Mouse (Mus musculus) liver, postnatal 0 days (tissue): ENCODE measurements around the gene Brca1.

Experiments
- CTCF ChIP-seq: sonication (generic); IDR thresholded peaks from 2 replicates; pipeline ENCODE4 v1.5.1; 2016; ENCODE audit warnings: antibody characterized with exemption, low read depth
- EP300 ChIP-seq: IDR thresholded peaks from 2 replicates; pipeline ENCODE4 v1.6.1; 2016; ENCODE audit warnings: antibody characterized with exemption, low read depth, mild to moderate bottlenecking

GRCm38 (mm10) chr11:101452093-101452774, 99.5 kb downstream of the Brca1 start:
- TF ChIP-seq CTCF (no peak), EP300 (no peak)
